11 mouse cellular contexts compared by ENCODE assay signal in genomic region chr19:7309738-7310330, GRCm38 (mm10). TPM values are rescaled to one million over a fixed set of nuclear protein-coding genes. Genes with fewer than 3 reads are reported as not detected.
DNase-seq lines count a peak whose midpoint lies in the region; ATAC-seq lines count a peak whose summit lies in the region.
"Had no signal": no experiment of that assay in that cellular context is flagged by ENCODE, and none has a peak within 500 bp of the region (broad histone marks: within the 10 kb centered on the region; RNA-seq: fewer than 3 reads in every experiment).

No protein-coding gene starts in this region.

- no peaks in the 10 kb centered on the region for H3K27me3 ChIP-seq in heart, embryonic 10.5 days (ENCODE audit: insufficient read depth, poor library complexity, severe bottlenecking)
- no peaks in the 10 kb centered on the region for H3K27me3 ChIP-seq in neural tube, embryonic 13.5 days
- H3K27me3 ChIP-seq in kidney, embryonic 15.5 days, result no peaks in the 10 kb centered on the region
- H3K27me3 ChIP-seq: limb, embryonic 13.5 days; neural tube, embryonic 12.5 days had no signal

- peak overlapping the region; percentile 18; the same call in 1 of the 2 replicates for H3K4me3 ChIP-seq in heart, embryonic 10.5 days
- no peak overlapping the region for H3K4me3 ChIP-seq in neural tube, embryonic 13.5 days
- H3K4me3 ChIP-seq in kidney, embryonic 15.5 days (replicated peaks), result no peak overlapping the region
- H3K4me3 ChIP-seq: limb, embryonic 13.5 days; neural tube, embryonic 12.5 days had no signal

- 42% methylated on average over 2 of the region's 2 CpGs for WGBS in heart, embryonic 10.5 days
- 83% methylated on average over 2 of the region's 2 CpGs for WGBS in neural tube, embryonic 13.5 days
- 50% methylated on average over 2 of the region's 2 CpGs for WGBS in kidney, embryonic 15.5 days

- DNase-seq in heart, embryonic 10.5 days (ENCODE audit: low spot score), result no peak
- no peak for DNase-seq in heart, postnatal 10 days
- DNase-seq in neural tube, embryonic 10.5 days (ENCODE audit: extremely low spot score, low spot score), result no peak
- no peak for DNase-seq in thymus, postnatal 10 days (ENCODE audit: low spot score in 2 of 2)
- no peak for DNase-seq in embryo, embryonic 9.5 days (ENCODE audit: extremely low spot score)
- no peak for DNase-seq in thymus, postnatal 4 days

- no peaks in the 10 kb centered on the region for H3K36me3 ChIP-seq in heart, embryonic 10.5 days
- no peaks in the 10 kb centered on the region for H3K36me3 ChIP-seq in neural tube, embryonic 13.5 days
- no peaks in the 10 kb centered on the region for H3K36me3 ChIP-seq in kidney, embryonic 15.5 days
- H3K36me3 ChIP-seq: limb, embryonic 13.5 days; neural tube, embryonic 12.5 days had no signal

- peaks cover 76% of the 10 kb centered on the region for H3K4me1 ChIP-seq in heart, embryonic 10.5 days
- peaks cover 71% of the 10 kb centered on the region for H3K4me1 ChIP-seq in neural tube, embryonic 13.5 days (replicated peaks)
- H3K4me1 ChIP-seq in kidney, embryonic 15.5 days, result peaks cover 91% of the 10 kb centered on the region

- H3K9me3 ChIP-seq in heart, embryonic 10.5 days, result no peaks in the 10 kb centered on the region
- no peaks in the 10 kb centered on the region for H3K9me3 ChIP-seq in neural tube, embryonic 13.5 days
- H3K9me3 ChIP-seq in kidney, embryonic 15.5 days (replicated peaks), result no peaks in the 10 kb centered on the region
- H3K9me3 ChIP-seq: limb, embryonic 13.5 days; neural tube, embryonic 12.5 days had no signal

- H3K9ac ChIP-seq in neural tube, embryonic 13.5 days, result no peak overlapping the region
- 0 out of 2 replicates have a peak overlapping the region, but pooled peaks have one; percentile 14 for H3K9ac ChIP-seq in kidney, embryonic 15.5 days
- H3K9ac ChIP-seq: neural tube, embryonic 12.5 days had no signal

- ATAC-seq in neural tube, embryonic 13.5 days (ENCODE audit: low read depth), result no peak
- ATAC-seq in kidney, embryonic 15.5 days (replicated peaks; ENCODE audit: low FRiP score), result no peak
- ATAC-seq: forebrain, embryonic 16.5 days had no signal

- intact Hi-C loops in heart, postnatal 10 days (cut with DNase I), result no loop called here

- peak overlapping the region; percentile 87 for H3K27ac ChIP-seq in heart, embryonic 10.5 days
- H3K27ac ChIP-seq in neural tube, embryonic 13.5 days (replicated peaks), result peak overlapping the region; percentile 3; the same call in 1 of the 2 replicates
- peak overlapping the region; percentile 82 for H3K27ac ChIP-seq in kidney, embryonic 15.5 days
- H3K27ac ChIP-seq: neural tube, embryonic 12.5 days had no signal

- H3K4me2 ChIP-seq in neural tube, embryonic 13.5 days, result no peak overlapping the region
- no peak overlapping the region for H3K4me2 ChIP-seq in kidney, embryonic 15.5 days
- H3K4me2 ChIP-seq: neural tube, embryonic 12.5 days had no signal

RNA-seq across cellular contexts. Expression of gene Mark2, which starts 31.8 kb away (rescaled TPM):
- 37.4 and 50.6 TPM in 2 replicates for polyA plus RNA-seq in heart, embryonic 10.5 days (2016; fragmentation: Nextera tagmentation; extraction: Ambion mirVana)
- 10 to 100 TPM; 51.7 to 54.3 TPM for total RNA-seq in heart, postnatal 10 days (2021)
- polyA plus RNA-seq in neural tube, embryonic 13.5 days (2015; fragmentation: Nextera tagmentation; extraction: Ambion mirVana), result 45.3 and 48.0 TPM in 2 replicates
- polyA plus RNA-seq in kidney, embryonic 15.5 days (2015; fragmentation: Nextera tagmentation; extraction: Ambion mirVana), result 39.8 and 45.1 TPM in 2 replicates

RNA-seq across cellular contexts. Expression of gene Rcor2, which starts 42.7 kb away (rescaled TPM):
- 18.5 and 27.1 TPM in 2 replicates for polyA plus RNA-seq in heart, embryonic 10.5 days (2016; fragmentation: Nextera tagmentation; extraction: Ambion mirVana)
- total RNA-seq in heart, postnatal 10 days (2021), result 10 to 100 TPM; 12.9 to 26.0 TPM
- 31.0 and 31.1 TPM in 2 replicates for polyA plus RNA-seq in neural tube, embryonic 13.5 days (2015; fragmentation: Nextera tagmentation; extraction: Ambion mirVana)
- 15.9 and 16.0 TPM in 2 replicates for polyA plus RNA-seq in kidney, embryonic 15.5 days (2015; fragmentation: Nextera tagmentation; extraction: Ambion mirVana)

Comparison
In these comparisons a context has a peak if more than half of its experiments do, and no peak if none do; other contexts are left out.
1. H3K27ac ChIP-seq: peak in every context shown above with its lines; median percentile 87 in heart, embryonic 10.5 days; 82 in kidney, embryonic 15.5 days; 3 in neural tube, embryonic 13.5 days.